Mouse (Mus musculus): ENCODE results near the gene Spred3.
"Not testable (repeated sequence)": the region's sequence is repeated elsewhere in the genome, so short reads cannot be mapped to it uniquely, and the experiment has no call there.

The Spred3 gene

DNA sequence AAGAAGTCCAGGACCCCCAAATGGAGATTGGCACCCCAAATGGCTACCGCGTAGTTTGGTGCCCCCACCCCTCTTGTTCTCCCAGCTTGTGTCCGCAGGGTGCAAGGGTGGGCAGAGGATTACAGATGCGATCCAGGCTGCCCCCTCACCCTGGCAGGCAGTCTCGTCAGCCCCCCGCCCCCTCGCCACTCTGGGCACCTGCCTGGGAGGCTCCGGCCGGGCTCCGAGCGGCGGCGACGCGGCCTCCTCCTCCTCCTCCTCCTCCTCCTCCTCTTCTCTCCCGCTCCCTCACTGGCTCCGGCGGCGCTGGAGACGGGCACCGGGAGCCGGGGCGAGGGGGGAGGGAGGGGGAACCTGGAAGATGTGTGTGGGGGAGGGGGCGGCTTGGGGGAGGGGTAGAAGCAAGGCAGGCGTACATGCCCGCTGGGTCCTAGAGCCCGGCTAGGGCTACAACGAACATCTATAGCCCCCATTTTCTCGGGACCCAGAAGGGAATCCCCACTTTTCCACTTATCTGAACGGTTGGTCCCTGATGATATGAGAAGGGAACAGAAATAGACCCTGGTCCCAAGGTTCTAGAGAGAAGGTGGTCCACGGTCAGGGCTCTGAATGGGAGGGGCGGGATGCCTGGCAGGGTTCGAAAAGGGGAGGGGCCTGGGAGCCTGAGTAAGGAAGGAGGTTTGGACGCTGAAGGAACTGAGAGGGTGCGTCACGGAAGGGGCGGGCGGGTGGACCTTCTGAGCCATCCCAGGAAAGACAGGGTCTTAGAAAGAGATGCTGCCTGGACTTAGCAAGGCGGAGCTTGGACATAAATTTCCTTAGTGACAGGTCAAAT, 763 bp downstream of the Spred3 start:
- ATAC-seq (ENCODE audit: low TSS enrichment) = peak; percentile 86

DNA sequence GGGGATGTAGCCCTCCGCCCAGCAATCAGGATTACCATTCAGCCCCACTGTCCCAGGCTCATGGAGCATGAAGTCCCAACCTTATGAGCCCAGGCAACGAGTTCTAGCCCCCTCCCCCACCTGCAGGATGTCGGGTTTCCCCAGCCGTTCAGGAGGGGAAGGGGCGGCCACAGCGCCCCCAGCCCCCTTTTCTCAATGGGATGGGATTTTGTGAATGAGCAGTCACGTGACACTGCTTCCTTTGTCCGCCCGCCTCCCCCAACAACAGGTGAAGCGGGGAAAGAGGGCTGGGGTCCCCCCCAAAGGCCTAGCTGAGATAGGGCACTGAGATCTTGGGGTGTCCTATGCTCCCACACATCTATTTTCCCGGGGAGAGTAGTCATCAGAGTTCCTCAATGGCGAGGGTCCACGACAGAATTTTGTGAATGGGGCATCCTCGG, 1.4 kb downstream of the Spred3 start:
- ATAC-seq (ENCODE audit: low TSS enrichment) = no peak

DNA sequence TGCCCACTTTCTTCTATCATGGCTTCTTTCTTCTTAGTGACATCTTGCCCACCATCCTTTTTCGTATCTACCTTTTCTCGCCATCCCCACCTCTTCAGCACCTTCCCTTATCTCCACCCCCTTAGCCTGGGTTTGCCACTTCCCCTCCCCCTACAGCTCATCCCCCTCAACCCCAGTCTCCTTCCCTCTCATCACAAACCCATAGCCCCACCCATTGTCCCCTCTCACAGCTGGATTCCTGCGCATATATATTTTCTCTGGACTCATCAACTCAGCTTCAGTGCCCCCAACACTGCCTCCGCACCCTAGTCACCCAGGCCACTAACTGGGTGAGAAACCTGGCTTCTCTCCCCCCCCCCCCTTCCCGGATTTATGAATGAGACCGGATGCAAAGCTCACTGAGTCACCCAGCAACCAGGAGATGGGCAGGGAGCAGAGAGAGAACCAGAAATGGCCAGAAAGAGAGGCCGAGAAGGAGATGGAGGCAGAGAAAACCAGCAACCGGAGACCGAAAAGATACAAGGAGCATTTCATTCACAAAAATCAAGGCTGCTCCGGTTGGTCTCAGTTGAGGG, 2.0 kb downstream of the Spred3 start:
- ATAC-seq (ENCODE audit: low TSS enrichment) = no peak

DNA sequence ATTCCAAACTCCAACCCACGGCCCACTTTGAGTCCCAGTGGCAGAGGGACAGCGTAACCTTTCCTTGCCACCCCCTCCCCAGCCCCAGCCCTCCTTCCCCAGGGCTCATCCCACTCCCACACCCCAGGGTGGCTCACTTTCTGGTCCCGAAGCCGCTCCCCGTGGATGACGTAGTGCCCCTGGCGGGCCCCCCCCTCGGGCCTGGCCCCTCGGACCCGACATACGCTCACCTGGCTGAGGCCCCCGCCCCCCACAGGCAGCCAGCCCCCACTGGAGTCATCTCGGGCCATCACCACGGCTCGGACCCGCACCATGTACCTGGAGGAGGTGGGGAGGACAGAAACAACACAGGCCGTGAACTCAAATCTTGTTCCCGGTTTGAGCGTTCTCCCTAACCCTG, 2.6 kb downstream of the Spred3 start:
- no peak for ATAC-seq (ENCODE audit: low TSS enrichment)

DNA sequence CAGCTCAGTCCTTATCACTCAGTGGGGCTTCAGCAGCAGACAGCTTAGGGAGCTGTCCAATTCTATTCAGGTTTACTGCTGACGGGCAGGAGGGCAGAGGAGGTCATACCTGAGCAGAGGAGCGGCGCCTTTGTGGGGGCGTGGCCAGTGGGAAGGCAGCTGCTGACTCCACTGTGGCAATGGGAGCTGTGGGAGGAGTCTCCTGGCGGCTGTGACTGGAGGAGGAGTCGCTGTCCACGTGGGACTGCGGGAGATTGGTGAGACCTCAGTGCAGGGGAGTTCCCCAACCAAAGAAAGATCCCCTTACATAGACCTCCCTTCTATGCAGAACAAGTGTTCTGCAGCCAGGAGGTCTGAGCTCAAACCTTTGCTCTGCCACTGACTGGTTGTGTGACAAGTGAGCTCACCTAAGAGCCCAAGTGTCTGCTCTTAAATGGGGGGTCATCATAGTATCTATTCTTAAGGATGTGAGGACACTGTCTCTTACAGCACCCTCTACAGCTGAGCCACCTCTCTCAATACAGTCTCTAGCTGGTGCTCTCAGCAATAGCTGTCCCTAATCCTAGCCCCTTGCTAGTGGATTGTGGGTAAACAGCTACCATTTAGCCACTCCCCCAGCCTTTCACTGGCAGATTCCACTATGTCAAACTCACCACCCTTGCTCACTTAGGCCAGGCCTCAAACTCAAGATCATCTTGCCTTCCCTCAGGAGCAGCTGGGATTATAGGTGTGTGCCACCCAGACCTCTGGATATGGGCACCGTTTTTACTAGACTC, 7.3 kb downstream of the Spred3 start:
- ATAC-seq (ENCODE audit: low TSS enrichment) = no peak

DNA sequence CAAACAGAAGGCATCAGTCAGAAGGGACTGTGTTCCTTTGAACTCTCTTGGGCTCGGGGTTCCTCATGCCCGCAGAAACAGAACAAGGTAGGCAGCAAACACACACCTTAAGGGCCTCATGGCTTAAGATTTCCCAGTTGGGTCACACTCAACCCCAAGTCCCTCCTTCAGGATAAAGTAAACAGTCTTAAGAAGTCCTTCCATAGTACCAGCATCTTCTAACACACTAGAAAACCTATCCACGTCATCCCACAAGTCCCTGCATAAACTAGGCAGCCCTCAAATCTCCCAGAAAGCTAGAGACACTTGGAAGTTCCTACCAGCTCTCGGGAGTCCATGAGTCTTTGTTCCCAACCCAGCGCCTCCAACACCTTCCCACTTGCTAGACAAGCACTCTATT, 7.9 kb downstream of the Spred3 start:
- ATAC-seq (ENCODE audit: low TSS enrichment) = no peak

DNA sequence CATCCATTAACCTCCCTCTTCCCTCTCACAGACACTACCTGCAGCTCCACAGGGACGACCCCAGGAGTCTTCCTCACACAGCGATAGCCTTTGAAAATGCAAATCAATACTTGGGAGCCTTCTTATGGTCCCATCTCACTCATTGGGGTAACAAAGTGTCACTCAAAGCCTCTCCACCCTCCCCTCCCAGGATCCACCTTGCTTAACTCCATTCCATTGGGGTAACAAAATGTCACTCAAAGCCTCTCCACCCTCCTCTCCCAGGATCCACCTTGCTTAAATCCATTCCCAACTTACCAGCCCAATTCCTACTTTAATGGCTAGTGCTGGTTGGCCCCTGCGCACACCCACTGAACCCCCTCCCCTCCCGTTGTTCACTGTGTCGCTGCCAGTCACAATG, 11.9 kb downstream of the Spred3 start:
- no peak for ATAC-seq (ENCODE audit: low TSS enrichment)

DNA sequence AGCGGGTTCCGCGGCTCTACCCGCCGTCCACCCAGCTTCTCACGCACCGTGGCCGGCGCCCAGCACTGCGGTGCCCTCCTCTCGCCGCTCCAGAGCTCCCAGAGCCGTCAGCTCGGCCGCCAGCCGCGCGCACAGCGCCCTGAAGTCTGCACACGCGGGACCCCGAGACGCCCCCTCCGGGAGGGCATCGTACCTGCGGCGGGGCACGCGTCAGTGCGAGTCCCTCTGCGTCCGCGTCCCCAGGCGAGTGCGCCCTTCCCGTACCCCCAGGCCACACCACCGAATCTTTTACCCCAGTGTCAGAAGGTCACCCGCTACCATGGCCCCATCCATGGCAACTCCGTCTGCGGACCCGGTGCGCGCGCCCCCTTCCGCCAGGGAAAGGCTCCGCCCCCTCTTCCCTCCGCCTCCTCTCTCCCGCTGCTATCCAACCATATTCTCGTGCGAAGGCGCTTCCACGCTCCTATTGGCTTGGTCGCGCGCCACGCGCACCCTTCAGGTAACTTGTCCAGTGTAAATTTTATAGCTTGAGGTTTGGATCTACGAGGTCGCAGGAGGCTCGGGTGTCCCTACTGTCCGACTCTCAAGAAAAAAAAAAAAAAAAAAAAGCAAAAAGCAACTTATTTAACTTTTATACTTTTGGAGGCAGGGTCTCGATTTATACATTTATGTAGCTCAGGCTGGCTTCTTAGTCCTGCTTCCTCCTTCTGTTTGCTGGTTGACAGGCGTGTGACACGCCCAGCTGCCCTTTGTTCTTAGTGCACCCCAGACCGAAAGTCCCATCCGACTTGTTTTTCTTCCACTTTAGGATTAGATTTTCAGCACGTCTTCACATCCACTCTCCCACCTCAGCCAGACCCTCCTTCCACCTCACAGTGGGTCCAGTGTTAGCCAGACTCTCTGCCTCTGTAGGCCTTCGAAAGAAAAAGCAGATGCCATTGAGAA, 14.1 kb downstream of the Spred3 start, which contains the start of gene Fam98c:
Fam98c (minus strand) TSS at position 397 of the 945 bp plus-strand sequence.
- ATAC-seq (ENCODE audit: low TSS enrichment) = peak; percentile 78

DNA sequence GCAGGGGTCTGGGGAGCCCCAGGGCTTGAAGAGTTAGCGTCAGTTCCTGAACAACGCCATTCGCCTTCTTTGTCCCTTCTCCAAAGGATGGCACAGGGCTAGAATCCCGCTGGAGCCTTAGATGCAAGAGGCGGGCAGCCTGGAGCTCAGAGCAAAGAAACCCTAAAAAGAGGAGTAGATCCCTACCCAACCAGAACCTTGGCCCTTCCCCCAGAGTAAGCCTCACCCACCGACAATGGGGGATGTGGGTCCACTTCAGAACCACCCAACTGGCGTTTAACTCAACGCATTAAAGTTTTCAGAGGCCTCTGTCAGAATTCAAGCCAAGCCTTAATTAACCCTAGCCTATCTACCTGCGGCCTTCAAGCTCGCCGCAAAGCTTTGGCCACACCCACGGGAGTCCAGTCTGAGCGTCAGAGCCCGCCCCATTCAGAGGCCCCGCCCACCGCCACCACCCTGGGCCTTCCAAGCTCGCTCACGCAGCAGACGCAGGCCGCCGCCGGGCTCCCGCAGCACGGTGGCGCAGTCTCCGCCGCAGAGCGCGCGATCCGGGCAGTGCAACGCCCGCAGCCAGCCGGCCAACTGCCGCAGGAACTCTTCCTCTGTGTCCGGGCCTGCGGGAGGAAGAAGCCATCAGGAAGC, 14.9 kb downstream of the Spred3 start:
- ATAC-seq (ENCODE audit: low TSS enrichment) = peak; percentile 88

DNA sequence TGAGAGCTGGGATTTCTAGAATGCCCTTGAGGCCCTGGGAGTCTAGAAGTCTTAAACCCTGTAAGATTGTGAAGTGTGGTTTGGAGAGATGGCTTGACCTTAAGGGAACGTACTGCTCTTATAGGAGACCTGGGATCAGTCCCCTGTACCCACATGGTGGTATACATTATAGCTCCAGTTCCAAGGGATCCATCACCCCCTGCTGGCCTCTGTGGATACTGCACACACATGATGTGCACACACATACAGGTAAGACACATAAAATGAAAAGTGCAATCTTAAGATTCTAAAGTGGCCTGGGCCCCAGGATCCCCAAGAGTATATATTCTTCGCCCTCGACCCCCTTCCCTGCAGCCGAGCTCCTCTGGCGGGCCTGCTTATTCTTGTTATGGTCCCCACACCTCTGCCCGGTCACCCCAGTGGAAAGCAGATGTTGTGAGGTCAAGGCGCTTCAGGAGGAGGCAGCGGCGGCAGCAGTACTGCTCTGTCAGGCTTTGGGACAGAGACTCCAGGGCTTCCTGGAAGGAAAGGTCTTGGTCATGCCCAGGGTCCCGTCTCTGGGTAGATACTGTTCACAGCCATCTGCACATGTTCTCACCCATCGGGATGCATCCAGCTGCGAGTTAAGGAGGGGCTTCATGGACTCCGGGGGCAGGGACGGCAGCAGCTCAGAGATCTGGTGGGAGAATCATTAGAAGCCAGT, 16.0 kb downstream of the Spred3 start:
- no peak for ATAC-seq (ENCODE audit: low TSS enrichment)

DNA sequence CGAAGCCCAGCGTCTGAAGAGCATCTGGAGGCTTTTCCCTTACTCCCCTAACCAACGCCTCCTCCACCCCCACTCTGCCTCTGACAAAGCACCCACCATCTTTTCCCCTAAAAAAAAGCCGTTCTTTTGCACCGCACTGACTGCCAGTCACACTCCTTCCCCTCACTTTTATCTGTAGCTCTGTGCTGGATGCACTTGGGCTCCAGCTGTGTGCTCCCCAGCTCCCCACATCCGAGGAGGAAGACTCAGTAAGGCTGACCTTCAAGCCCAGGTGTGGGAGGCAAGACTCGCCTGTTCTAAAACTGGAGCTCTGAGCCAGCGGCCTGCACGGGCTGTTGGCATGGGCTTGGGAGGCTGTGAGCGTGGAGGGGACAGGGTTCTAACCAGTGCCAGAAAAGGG, 18.7 kb downstream of the Spred3 start:
- ATAC-seq (ENCODE audit: low TSS enrichment) = no peak

DNA sequence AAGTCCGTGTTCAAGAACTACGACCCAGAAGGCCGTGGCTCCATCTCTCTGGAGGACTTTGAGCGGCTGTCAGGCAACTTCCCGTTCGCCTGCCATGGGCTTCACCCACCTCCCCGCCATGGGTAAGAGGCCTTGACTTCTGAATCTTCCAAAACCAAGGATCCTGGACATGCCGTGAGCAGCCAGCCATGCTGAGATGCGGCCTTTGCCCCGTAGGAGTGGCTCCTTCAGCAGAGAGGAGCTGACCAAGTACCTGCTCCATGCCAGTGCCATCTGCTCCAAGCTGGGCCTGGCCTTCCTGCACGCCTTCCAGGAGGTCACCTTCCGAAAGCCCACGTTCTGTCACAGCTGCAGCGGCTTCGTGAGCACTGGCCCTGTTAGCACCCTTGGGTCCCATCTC, 21.4 kb downstream of the Spred3 start:
- ATAC-seq (ENCODE audit: low TSS enrichment) = no peak

DNA sequence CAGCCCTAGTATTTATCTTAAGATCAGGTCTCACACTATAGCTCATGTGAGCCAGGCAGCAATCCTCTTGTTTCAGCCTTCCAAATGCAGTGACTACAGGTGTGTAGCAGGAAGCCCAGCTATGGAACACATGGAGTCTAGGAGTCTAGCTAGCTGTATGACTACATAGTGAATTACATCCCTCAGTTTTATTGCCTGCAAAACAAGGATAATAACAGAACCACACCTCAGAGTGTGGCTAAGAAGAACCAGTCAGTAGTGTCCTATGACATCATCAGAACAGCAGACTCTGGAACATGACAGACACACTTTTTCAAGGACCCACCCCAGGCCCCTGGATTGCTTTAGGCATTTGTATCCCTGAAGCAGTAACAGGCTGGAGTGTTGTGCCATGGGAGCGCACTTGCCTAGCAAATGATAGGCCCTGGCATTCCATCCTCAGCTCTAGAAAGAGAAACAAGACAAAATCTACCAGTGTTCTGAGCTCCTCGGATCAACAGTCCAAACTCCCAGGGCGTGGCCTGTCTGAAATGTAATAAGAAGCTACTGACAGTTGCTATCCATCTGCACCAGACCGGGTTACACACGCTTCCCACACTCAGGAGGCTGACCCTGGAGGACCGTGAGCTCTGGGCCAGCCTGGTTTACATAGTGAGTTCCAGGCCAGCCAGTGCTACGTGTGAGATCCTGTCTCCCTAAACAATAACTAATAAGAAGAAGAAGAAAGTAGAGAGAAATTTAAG, 23.4 kb downstream of the Spred3 start:
- no peak for ATAC-seq (ENCODE audit: low TSS enrichment)

DNA sequence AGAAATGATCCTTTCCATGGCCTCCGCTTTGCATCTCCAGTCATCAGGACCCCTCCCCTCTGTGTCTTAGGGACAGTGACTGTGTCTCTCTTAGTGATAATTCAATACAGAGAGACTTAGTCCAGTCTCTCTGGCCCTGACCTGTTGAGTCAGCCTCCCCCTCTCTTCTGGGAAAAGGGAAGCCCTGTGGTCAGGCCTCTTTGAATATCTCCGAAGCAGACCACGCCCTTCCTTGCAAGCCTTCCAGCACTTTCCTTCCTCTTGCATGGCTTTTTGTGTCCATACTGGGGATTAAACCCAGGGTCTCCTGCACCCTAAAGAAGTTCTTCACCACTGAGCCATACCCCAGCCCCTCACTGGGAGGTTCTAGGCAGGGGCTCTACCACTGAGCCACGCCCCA, 26.2 kb downstream of the Spred3 start:
- ATAC-seq (ENCODE audit: low TSS enrichment) = no peak

DNA sequence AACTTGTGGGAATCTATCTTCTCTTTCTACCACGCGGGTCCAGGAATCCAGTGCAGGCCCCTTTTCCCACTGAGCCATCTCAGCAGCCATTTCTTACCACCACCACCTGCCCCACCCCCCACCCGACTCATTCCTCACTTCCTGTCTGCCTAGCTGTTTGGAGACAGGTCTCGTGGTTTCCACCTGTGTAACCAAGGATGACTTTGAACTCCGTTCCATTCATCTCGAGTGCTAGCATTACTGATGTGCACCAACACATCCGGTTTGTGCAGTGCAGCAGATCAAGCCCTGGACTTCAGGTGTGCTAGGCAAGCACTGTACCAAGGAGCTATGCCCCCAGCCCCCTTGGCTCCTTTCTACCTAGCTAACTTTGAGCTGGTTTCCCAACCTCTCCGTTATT, 28.8 kb downstream of the Spred3 start:
- ATAC-seq (ENCODE audit: low TSS enrichment) = no peak

DNA sequence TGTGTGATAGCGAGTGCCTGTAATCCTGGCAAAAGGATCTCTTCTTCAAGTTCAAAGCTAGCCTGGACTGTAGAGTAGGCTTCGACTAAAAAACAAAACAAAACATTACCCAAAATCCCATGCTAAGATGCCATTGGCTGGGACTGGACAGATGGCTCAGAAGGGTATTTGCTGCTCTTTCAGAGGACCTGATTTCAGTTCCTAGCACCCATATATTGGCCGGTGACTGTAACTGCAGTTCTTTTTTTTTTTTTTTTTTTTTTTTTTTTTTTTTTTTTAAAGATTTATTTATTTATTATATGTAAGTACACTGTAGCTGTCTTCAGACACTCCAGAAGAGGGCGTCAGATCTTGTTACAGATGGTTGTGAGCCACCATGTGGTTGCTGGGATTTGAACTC, 31.0 kb downstream of the Spred3 start:
- not testable (repeated sequence) for ATAC-seq (ENCODE audit: low TSS enrichment)

DNA sequence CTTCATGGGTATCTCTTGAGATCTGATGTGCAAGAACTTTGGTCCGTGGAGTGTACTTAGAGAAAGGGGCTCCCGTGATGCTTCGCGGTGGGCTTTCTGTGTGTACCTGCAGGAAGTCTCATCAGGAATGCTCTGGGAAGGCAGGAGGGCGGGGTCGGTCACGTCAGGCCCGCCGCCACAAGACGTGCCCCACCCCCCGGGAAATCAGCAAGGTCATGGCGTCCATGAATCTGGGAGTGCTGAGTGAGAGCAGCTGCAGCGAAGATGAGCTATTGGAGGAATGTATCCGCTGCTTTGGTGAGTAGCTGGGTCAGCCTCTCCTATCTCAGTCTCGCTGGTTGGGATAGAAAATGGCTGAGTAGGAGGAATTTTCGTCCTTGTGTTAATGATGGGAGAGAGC, 32.8 kb downstream of the Spred3 start:
- ATAC-seq (ENCODE audit: low TSS enrichment) = no peak

DNA sequence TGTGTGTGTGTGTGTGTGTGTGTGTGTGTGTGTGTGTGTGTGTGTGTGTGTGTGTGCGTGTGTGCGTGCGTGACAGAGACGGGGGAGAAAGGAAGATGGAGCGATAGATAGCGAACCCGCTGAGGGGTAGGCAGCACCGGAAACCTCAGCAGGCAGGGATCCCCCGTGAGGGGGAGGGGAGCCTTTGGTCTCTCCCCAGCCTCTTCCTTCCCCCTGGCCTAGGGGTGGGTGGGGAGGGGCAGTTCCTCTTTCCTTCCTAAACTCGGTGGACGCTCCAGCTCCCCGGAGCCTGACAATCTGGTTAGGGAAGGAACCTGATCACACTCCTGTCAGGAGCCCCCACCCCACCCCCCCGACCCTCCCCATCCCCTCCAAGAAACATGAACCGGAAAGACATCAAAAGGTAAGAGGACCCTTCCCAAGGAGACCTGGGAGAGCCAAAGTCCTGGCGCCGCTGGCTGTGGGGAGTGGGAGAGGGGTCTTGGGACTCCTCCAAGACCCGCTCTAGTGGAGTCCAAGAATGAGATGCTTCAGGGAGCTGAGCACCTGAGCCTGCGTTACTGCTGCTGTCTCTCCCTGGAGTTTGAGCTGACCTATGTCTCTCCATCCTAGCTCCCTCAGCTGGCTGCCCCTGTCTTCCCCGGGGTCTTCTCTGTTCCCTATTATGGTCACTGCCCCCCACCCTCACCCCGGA, 35.4 kb downstream of the Spred3 start, which contains the start of gene Rasgrp4:
Rasgrp4 (plus strand) TSS at position 159 of the 694 bp plus-strand sequence.
- no peak for ATAC-seq (ENCODE audit: low TSS enrichment)

DNA sequence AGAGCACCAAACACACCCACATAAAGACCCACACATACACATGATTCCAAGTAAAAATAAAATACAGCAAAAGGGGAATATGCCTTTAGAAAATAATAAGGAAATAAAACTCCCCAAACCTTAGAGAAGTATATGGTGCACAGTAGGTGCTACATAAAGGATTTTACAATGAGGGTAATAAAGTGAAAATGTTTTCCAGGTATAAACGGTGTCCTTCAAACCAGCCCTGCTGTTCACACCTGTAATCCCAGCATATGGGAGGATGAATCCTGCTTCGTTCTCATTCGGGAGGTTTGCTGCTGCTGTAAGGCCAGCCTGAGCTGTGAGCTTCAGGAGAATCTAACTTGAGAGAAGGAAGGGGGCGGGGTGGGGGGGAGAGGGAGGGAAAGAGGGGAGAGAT, 36.0 kb downstream of the Spred3 start:
- no peak for ATAC-seq (ENCODE audit: low TSS enrichment)
